Mouse (Mus musculus): ENCODE results near the gene Ankrd34a.
"Not testable (repeated sequence)": the region's sequence is repeated elsewhere in the genome, so short reads cannot be mapped to it uniquely, and the experiment has no call there.

Ankrd34a gene

DNA sequence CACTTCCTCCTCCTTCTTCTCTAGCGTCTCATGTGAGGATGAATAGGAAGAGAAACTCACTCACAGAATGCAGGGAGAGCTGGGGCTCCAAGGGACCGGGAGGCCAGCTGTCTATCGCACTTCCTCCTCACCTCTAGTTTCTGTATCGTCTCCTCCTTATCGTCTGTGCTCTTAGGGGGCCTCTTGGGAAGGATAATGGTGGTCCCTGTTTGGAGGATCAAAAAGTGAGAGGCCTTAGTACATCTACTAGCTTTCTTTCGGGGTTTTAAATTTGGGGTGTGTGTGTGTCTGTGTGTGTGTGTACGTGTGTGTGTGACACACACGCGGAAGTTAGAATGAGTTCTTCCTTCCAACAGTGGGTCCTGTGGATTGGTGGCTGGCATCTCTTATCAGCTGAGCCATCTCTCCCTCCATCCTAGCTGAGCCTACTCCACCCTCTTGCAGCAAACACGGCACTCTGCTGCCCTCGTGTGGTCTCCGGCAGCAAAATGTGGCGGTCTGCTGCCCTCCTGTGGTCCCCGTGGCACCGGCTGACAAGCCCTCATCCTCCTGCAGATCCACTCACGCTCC lies 16.5 kb upstream of the Ankrd34a start:
- peak; percentile 88 to 95 for DNase-seq (ENCODE audit: low spot score in 2 of 2)

DNA sequence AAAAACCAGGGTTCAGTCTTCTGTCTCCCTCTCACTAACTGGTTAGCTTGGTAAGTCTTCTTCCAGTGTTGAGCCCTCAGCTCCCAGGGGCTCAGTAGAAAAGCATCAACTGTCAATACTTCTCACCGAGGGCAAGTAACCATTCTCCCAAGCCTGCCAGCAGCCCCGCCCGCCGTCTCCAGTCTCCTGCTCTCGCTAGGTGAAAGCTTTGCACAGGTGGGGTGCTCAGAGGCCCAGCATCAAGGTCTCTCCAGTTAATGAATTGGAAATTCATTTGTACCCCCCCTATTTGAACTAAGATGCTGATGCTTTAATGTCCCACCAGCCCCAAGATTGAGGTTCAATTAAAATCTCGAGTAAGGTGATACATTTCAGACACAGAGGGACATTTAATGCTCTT lies 15.3 kb upstream of the Ankrd34a start:
- no peak for DNase-seq (ENCODE audit: low spot score in 2 of 2)

DNA sequence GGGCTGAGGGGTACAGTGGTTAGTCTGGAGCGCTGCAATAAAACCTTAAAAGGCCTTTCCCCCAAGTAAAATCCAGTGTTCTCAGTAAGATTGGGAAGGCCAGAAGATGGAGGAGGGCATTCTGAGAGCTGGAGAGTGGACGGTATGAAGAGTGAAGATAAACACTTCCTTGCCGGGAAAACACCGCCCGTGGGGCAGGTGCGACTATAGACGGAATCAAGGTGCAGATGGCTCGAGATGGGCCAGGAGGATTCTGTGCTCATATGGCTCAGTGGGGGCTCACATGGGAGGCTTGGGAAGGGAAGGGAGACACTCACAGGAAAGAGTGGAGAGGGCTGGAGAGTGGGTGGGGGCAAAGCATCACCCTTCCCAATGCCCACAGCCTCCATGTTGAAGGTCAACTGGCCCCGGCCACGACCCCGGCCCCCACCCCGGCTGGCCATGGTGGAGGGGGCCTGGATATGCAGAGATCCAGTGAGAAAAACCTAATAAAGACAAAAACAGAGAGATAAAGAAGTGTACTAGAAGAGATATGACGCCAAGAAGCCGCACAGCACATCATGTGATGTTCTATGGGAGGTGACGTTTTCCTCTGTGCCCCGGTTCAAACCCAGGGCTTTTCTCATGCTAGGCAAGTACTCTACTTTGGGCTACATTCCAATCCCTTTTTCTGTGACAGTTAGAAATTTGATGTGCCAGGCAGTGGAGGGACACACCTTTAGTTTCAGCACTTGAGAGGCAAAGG lies 14.5 kb upstream of the Ankrd34a start:
- no peak for DNase-seq (ENCODE audit: low spot score in 2 of 2)

DNA sequence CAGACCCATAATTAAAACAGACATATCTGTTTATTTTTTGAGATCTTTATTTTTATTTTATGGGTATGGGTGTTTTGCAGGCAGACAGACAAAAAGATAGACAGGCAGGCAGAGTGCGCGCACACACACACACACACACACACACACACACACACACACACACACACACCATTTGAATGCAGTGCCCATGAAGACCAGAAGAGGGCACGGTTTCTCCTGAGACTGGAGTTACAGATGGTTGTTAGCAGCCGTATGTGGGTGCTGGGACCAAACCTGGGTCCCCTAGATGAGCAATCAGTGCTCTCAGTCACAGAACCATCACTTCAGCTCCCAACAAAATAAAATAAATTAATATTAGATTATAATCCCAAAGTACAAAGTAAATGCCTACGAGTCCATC lies 13.1 kb upstream of the Ankrd34a start:
- DNase-seq (ENCODE audit: low spot score in 2 of 2) = no peak

DNA sequence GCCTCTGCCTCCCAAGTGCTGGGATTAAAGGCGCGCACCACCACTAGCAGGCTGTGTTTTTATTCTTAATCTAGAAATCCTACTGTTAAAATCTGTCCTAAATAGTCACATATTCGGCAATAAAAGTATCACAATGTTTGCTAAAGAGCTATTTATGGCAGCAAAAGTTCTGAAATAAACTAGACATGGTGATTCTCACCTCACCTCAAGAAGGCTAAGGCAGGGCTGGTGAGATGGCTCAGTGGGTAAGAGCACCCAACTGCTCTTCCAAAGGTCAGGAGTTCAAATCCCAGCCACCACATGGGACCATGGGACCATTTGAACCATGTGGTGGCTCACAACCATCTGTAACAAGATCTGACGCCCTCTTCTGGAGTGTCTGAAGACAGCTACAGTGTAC lies 5.8 kb upstream of the Ankrd34a start:
- DNase-seq (ENCODE audit: low spot score in 2 of 2) = no peak

DNA sequence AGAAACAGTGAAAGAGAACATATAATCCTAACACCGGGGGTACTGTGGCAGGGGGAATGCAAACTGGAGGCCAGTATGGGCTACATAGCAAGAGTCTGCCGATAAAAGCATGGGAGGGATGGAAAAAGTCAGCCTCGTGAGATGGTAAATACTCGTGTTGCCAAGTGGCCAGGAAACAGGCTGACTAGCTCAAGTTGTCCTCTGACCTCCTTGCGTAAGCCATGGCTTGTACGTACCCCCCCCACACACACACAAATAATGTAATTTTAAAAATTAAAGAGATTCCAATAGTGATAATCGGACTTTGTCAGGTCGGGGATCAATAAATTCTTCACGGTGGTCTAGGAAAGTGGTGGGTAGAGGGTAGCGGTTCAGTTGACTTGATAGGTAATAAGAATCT lies 3.1 kb upstream of the Ankrd34a start:
- no peak for DNase-seq (ENCODE audit: low spot score in 2 of 2)

DNA sequence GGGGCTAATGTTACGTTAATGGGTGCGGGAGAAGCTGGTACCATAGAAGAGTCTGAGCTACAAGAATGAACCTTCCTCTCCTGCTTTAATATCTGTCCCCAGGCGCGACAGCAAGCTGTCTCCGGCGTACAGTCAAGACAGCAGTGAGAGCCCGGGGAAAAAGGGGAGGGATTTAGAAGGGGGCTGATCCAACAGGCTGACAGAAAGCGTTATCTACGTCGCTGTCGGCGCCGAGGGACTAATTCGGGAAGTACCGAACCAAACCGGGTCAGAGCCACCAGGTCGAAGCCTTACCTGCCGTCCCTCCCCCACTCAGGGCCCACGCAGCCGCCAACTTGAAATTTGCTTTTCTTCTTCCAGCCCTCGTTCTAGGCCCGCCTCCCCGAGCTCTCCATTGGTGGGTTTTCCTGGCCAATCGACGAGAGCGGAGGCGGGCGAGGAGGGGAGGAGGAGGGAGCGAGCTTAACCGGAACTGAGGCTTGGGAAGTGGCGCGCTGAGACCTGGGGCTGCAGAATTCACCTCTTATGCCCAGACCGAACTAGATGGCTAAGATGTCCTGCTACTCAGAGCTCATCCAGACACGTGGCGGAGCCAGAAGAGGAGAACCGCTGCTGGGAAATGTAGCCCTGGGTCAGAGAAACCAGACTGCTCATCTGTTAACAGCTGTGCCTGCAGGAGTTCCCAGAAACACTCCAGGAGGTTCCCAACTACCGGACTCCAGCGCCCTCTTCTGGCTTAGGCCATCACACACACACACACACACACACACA lies 2.5 kb upstream of the Ankrd34a start, which contains the start of gene Polr3gl:
Gene Polr3gl, minus strand, starts transcription at position 392 of the 771 bp plus-strand sequence.
- peak; percentile 91 to 96 for DNase-seq (ENCODE audit: low spot score in 2 of 2)

DNA sequence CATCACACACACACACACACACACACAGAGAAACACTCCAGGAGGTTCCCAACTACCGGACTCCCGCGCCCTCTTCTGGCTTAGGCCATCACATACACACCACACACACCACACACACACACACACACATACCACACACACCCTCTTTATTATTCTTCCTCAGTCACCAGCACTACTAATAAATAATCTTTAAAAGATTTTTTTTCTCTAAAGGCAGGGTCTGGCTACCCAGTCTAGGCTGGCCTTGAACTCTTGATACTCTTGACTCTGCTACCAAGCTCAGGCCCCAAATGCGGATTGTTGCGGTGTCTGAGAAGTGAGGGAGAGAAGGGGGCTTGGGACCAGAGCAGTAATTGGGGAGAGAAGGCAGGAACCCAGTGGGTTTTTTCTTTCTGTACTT lies 1.6 kb upstream of the Ankrd34a start:
- DNase-seq (ENCODE audit: low spot score in 2 of 2) = no peak

DNA sequence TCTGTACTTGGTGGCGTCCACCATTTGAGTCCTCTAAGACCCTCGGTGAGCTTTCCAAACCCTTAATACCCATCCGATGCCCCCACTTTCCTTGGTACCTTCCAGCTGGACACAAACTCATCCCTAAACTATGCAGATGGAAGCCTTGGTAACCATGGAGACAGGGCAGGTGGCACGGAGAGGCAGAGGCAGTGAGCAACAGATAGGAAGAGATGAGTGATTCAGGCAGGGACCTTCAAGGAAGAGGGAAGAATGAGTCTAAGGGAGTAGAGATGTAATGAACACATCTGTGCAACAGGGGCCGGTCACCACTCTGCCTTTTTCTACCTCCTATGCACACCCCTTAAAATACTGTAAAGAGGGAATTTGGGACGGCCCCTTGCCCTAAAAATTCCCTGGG lies 775 bp upstream of the Ankrd34a start:
- no peak for DNase-seq (ENCODE audit: low spot score in 2 of 2)

DNA sequence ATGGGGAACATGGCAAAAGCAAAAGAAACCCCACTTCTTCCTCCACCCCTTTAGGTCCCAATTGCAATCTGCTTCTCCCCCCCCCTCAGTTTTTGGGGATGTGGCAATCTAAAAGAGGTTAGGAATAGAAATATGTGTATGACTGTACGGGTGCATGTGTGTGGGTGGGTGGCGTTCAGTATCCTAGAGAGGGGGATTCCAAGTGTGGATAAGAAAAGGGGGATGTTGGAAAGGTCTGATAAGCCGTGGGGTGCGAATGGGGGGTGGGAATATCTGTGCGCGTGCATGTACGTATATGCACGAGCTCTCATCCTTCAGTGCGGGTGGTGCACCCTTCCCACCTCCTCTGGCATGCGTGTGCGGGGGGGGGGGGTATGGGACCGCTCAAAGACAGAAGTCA lies 419 bp downstream of the Ankrd34a start:
- DNase-seq (ENCODE audit: low spot score in 2 of 2) = no peak

DNA sequence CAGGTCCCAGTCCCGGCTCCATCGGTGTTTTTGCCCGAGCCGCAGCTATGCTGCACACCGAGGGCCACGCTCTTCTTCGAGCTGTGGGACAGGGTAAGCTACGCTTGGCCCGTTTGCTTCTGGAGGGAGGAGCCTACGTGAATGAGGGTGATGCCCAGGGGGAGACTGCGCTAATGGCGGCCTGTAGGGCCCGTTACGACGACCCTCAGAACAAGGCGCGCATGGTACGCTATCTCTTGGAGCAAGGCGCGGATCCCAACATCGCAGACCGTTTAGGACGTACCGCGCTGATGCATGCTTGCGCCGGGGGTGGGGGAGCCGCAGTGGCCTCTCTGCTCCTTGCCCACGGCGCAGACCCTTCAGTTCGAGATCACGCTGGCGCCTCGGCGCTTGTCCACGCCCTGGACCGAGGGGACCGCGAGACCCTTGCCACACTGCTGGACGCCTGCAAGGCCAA lies 1.0 kb downstream of the Ankrd34a start:
- DNase-seq (ENCODE audit: low spot score in 2 of 2) = no peak

DNA sequence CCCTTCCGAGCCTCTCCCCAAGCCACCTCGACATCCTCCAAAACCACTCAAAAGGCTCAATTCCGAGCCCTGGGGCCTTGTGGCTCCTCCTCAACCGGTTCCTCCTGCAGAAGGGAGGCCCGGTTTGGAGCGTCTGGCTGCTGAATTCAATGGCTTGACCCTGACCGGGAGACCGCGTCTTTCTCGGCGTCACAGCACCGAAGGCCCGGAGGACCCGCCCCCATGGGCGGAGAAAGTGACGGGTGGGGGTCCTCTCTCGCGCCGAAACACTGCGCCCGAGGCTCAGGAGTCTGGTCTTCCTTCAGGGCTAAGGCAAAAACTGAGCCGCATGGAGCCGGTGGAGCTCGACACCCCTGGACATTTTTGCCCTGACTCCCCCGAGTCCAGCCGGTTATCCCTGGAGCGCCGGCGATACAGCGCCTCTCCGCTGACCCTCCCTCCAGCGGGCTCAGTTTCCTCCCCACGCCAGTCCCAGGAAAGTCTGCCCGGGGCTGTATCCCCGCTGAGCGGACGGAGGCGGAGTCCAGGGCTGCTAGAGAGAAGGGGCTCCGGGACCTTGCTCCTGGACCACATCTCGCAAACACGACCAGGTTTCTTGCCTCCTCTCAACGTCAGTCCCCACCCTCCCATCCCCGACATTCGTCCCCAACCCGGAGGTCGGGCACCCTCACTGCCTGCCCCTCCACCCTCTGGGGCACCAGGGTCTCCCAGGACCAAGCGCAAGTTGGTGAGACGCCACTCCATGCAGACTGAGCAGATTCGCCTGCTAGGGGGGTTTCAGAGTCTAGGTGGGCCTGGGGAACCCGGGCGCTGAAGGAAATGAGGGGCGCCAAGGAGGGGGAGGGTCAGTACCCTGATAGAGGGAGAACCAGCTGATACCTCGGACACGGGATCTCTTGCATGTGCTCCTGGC lies 2.0 kb downstream of the Ankrd34a start:
- no peak for DNase-seq (ENCODE audit: low spot score in 2 of 2)

DNA sequence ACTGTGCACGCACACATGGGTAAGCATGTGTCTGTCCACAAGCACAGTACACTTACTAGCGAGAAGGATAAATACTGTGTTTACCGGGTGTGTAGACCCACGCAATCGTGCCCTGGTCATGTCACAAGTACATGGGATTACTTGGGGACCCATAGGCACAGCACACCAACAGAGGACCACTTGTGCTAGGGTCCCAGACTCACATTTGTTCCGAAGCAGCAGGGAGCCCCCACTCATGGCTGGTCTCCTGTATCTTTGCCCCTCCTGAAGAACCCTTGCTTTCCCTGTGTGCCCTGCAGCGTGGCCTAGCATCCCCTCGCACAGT lies 2.6 kb downstream of the Ankrd34a start:
- DNase-seq (ENCODE audit: low spot score in 2 of 2) = no peak

DNA sequence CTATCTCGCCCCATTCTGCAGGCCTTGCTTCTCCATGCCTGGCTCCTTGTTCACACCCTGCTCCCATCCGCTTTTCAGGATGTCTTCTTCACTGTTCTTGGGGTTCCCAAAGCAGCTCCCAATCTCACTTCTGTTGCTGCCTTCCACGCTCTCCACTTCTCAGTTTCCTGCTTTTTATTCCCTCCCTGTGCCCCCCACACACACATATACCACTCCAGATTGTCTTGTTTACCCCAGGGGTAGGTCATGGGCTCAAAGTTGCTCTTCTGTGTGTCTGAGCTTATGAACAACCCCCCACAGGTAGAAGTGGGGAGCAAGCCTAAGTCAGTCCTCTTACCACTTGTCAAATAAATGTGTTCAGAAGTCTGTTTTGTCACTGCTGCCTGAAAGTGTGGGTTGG lies 3.0 kb downstream of the Ankrd34a start:
- no peak for DNase-seq (ENCODE audit: low spot score in 2 of 2)

DNA sequence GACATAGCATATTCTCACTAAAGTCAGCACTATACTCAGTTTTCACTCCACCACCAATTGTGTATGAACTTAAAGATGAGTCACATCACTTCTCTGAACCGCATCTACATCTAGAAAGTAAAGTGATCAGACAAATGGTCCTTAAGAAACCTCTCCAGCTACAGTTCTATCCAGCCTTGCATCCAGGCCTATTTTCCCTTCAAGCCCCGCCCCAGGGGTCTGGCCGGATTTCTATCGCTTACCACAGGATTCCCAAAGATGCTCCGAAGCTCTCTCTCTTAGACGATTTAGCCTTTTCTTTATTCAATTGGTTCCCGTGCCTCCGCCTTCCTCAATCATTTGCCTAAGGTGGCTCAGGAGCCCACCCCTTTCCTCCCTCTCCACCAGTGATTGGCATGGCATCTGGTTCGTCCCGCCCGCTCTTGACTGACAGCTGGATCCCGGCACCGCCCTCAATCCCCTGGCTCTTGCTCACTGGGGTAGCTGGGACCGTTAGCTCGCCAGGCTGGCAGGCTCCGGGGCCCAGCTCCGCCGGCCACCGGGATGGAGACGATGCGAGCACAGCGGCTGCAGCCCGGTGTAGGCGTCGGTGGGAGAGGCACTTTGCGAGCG lies 4.3 kb downstream of the Ankrd34a start, which contains the start of gene Lix1l:
Gene Lix1l, plus strand, starts transcription at position 511 of the 612 bp plus-strand sequence.
- peak; percentile 75 to 83 for DNase-seq (ENCODE audit: low spot score in 2 of 2)

DNA sequence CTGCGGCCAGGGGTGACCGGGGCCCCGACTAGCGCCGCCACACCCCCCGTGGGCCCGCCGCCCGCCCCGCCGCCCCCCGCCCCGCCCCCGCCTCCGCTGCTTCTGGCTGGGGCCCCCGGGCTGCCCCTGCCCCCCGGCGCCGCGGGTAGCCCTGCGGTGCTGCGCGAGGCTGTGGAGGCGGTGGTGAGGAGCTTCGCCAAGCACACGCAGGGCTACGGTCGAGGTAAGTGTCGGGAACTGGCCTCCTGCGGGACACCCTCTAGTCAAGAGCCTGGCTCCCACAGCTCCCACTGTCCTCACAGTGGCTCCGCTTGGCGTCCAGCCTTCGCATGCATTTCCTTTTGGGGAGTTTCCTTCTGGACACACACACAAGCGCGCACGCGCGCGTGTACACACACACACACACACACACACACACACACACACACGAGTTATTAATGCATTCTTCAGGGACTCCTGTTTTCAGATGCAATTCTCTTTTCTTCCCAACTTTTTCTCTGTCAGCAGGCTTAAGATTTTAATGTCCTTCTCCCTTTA lies 4.9 kb downstream of the Ankrd34a start:
- DNase-seq (ENCODE audit: low spot score in 2 of 2) = no peak

DNA sequence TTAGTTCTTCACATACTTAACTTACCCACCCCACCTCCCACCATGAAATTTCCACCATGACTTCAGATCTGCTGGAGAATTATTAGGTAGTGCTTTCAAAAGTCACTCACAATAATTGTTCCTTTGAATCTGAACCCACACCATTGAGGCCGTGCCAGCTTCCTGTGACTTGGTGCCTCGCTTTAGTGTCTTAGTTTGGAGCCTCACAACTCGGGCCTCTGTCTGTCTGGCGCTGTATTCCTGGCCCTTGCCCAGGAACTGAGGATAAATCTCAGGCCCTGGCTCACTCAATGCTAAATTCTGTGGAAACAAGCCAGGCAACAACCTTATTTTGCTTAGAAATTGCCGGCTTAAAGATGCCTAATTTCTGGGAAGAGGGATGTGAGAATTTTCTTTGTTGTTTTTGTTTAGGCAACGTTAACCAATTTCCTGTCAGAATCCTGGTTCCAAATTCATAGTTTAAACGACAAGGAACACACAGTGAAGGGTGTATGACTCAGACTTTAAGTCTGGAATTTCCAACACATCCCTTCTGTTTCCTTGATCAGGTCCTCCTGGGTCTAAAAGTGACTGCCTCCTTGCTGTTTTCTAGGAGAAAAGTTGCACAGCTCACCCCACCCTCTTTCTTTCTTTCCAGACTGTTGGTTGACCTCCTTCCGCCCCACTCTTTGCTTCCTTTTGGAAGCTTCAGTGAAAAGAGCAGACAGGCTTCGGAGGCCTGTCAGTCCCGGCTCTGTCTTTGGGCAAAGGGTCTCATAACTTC lies 5.7 kb downstream of the Ankrd34a start:
- DNase-seq (ENCODE audit: low spot score in 2 of 2) = no peak

DNA sequence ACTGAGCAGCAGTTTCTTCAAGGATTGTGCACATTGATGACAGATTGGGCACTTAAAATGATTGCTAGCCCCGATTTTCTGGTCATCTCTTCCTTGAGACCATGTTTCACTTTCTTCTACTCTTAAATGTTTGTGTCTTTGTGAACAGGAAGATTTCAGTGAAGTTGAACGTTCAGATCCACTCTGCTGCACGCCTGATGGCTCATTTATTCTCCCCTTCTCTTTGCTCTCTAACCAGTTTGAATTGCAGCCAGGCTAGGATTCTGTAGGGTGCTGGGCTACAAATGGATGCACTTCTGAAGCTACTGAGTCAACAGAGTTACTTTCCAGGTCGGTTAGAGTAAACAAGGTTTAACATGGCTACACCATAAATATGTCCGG lies 6.3 kb downstream of the Ankrd34a start:
- no peak for DNase-seq (ENCODE audit: low spot score in 2 of 2)

DNA sequence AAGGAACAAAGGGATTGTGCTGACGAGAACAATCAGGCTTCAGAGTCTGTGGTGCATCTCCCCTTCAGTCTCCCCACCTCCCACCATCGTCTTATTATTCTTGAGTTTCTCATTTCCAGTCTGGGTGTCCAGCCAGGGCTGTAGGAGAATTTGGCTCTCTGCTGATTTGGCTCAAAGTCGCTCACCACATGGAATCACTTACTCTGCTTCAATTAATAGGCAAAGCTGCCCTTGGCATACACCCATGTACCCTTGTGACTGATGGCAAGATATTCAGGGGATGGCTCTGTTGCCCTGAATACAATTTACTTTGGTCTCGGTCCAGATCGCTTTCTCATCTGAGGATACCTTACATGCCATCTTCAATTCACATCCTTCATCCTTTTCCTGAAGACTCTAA lies 6.9 kb downstream of the Ankrd34a start:
- no peak for DNase-seq (ENCODE audit: low spot score in 2 of 2)

DNA sequence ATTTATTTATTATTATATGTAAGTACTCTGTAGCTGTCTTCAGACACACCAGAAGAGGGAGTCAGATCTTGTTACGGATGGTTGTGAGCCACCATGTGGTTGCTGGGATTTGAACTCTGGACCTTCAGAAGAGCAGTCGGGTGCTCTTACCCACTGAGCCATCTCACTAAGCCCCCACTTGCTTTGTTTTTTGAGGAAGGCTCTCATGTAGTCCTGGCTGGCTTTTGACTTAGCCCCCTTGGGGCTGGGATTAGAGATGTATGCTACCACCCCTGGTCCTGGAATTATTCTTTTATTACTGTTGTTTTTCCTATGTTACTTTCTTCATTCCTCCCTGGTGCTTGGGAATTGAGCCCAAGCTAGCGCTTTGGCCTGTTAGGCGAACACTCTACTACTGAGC lies 9.6 kb downstream of the Ankrd34a start:
- DNase-seq (ENCODE audit: low spot score in 2 of 2) = not testable (repeated sequence)
